Mouse (Mus musculus): Measurements from ENCODE around the gene Hspa4.

The Hspa4 gene

GRCm38 (mm10) chr11:53275358-53275757, 24.9 kb downstream of the Hspa4 start:
- H3K4me1 ChIP-seq (replicated peaks; ENCODE audit: low read depth, low read length) = peaks cover 59% of the 10 kb centered on the region
- no peaks in the 10 kb centered on the region for H3K27me3 ChIP-seq (ENCODE audit: insufficient read depth, low read length)
- no peaks in the 10 kb centered on the region for H3K9me3 ChIP-seq (ENCODE audit: low read length)
- H3K4me3 ChIP-seq (replicated peaks; ENCODE audit: low read length) = no peak overlapping the region
- H3K36me3 ChIP-seq (ENCODE audit: insufficient read depth, low read length) = peaks cover 98% of the 10 kb centered on the region
- TF ChIP-seq POU5F1 (IDR thresholded peaks at IDR 0.05; ENCODE audit: borderline replicate concordance, low read length) (no peak), NANOG (IDR thresholded peaks at IDR 0.05; ENCODE audit: borderline replicate concordance, low read length) (no peak), CTCF (conservative IDR thresholded peaks at IDR 0.05; ENCODE audit: low read length) (no peak)

DNA sequence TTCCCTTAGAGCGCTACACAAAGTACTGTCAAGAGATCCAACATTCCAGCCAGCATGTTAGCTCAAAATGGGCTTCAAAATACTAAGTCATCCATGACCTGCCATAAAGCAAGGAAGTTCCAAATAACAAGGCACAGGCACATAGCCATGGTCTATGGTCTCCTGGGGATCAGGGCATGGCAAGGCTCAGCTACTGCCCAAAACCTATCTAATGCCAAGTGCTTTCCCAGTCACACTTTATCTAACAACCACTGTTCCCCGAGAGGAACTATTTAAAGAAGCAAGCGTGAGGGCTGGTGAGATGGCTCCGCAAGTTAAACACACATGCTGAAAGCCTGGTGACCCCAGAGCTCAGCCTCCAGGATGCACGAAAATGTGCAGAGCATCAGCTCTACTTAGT, 26.9 kb downstream of the Hspa4 start:
- H3K36me3 ChIP-seq (ENCODE audit: insufficient read depth, low read length) = peaks cover 98% of the 10 kb centered on the region
- H3K27me3 ChIP-seq (ENCODE audit: insufficient read depth, low read length) = no peaks in the 10 kb centered on the region
- no peaks in the 10 kb centered on the region for H3K9me3 ChIP-seq (ENCODE audit: low read length)
- peaks cover 61% of the 10 kb centered on the region for H3K4me1 ChIP-seq (replicated peaks; ENCODE audit: low read depth, low read length)
- H3K4me3 ChIP-seq (replicated peaks; ENCODE audit: low read length) = no peak overlapping the region
- TF ChIP-seq NANOG (IDR thresholded peaks at IDR 0.05; ENCODE audit: borderline replicate concordance, low read length) = no peak
- no peak for TF ChIP-seq CTCF (conservative IDR thresholded peaks at IDR 0.05; ENCODE audit: low read length)
- no peak for TF ChIP-seq POU5F1 (IDR thresholded peaks at IDR 0.05; ENCODE audit: borderline replicate concordance, low read length)

DNA sequence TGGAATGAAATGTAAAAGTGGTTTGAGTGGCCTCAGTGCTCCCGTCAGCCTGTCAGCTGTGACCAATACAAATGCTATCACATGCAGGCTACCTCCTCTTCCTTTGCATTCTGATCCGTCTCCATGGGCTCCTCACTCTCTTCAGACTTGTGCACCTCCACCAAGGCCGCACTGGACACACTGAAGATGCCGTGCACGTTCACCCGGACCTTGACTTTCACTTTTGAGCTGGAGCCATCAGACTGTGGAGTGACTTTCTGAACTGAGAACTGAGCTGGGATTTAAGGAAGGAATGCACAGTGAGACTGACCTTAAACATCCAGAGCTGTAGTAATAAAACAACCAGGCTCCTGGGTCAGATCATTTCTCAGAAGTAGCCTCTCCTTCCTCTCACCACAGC, 30.7 kb downstream of the Hspa4 start:
- no peak overlapping the region for H3K4me3 ChIP-seq (replicated peaks; ENCODE audit: low read length)
- H3K27me3 ChIP-seq (ENCODE audit: insufficient read depth, low read length) = no peaks in the 10 kb centered on the region
- H3K9me3 ChIP-seq (ENCODE audit: low read length) = no peaks in the 10 kb centered on the region
- TF ChIP-seq POU5F1 (IDR thresholded peaks at IDR 0.05; ENCODE audit: borderline replicate concordance, low read length) = no peak
- TF ChIP-seq CTCF (conservative IDR thresholded peaks at IDR 0.05; ENCODE audit: low read length) = no peak
- no peak for TF ChIP-seq NANOG (IDR thresholded peaks at IDR 0.05; ENCODE audit: borderline replicate concordance, low read length)
- peaks cover 56% of the 10 kb centered on the region for H3K4me1 ChIP-seq (replicated peaks; ENCODE audit: low read depth, low read length)
- H3K36me3 ChIP-seq (ENCODE audit: insufficient read depth, low read length) = peaks cover 99% of the 10 kb centered on the region

- TF ChIP-seq CTCF (conservative IDR thresholded peaks at IDR 0.05; ENCODE audit: low read length) (no peak), NANOG (IDR thresholded peaks at IDR 0.05; ENCODE audit: borderline replicate concordance, low read length) (peak; percentile 80; the same call in 1 of the 2 replicates), POU5F1 (IDR thresholded peaks at IDR 0.05; ENCODE audit: borderline replicate concordance, low read length) (no peak)
- H3K36me3 ChIP-seq (ENCODE audit: insufficient read depth, low read length) = peaks cover 80% of the 10 kb centered on the region
Observed at GRCm38 (mm10) chr11:53260556-53260955, 39.7 kb downstream of the Hspa4 start.

DNA sequence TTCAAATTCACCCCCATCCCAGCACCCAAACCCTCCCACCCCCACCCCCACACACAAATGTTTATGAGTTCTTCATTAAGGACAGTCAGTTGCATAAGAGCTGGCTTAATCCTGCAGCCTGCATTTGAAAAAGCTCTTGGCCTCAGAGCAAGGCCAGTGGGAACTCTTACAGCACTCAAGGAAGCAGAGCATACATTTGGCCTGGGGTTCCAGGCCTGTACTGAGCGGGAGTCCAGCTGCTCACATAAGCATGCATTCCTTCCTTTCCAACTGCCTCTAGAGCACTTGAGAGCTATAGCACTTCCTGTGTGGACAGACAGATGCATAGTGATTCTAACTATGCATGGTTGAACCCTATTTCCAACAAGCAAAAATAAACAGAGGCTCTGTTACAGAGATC, 40.2 kb downstream of the Hspa4 start:
- Histone ChIP-seq H3K36me3 (ENCODE audit: insufficient read depth, low read length) (peaks cover 75% of the 10 kb centered on the region), H3K27me3 (ENCODE audit: insufficient read depth, low read length) (no peaks in the 10 kb centered on the region), H3K4me3 (replicated peaks; ENCODE audit: low read length) (no peak overlapping the region), H3K9me3 (ENCODE audit: low read length) (no peaks in the 10 kb centered on the region), H3K4me1 (replicated peaks; ENCODE audit: low read depth, low read length) (peaks cover 78% of the 10 kb centered on the region)
- TF ChIP-seq NANOG (IDR thresholded peaks at IDR 0.05; ENCODE audit: borderline replicate concordance, low read length) = no peak
- TF ChIP-seq CTCF (conservative IDR thresholded peaks at IDR 0.05; ENCODE audit: low read length) = no peak
- TF ChIP-seq POU5F1 (IDR thresholded peaks at IDR 0.05; ENCODE audit: borderline replicate concordance, low read length) = no peak

More at GRCm38 (mm10) chr11:53260556-53260955, 39.7 kb downstream of the Hspa4 start:
- no peaks in the 10 kb centered on the region for H3K27me3 ChIP-seq (ENCODE audit: insufficient read depth, low read length)
- H3K9me3 ChIP-seq (ENCODE audit: low read length) = no peaks in the 10 kb centered on the region
- peaks cover 80% of the 10 kb centered on the region for H3K4me1 ChIP-seq (replicated peaks; ENCODE audit: low read depth, low read length)
- no peak overlapping the region; the same call in 1 of the 2 replicates for H3K4me3 ChIP-seq (replicated peaks; ENCODE audit: low read length)

GRCm38 (mm10) chr11:53259047-53259632, 41.1 kb downstream of the Hspa4 start:
- Histone ChIP-seq H3K4me3 (replicated peaks; ENCODE audit: low read length) (no peak overlapping the region), H3K4me1 (replicated peaks; ENCODE audit: low read depth, low read length) (peaks cover 69% of the 10 kb centered on the region), H3K27me3 (ENCODE audit: insufficient read depth, low read length) (no peaks in the 10 kb centered on the region), H3K36me3 (ENCODE audit: insufficient read depth, low read length) (peaks cover 66% of the 10 kb centered on the region), H3K9me3 (ENCODE audit: low read length) (no peaks in the 10 kb centered on the region)
- TF ChIP-seq CTCF (conservative IDR thresholded peaks at IDR 0.05; ENCODE audit: low read length) (no peak), POU5F1 (IDR thresholded peaks at IDR 0.05; ENCODE audit: borderline replicate concordance, low read length) (no peak), NANOG (IDR thresholded peaks at IDR 0.05; ENCODE audit: borderline replicate concordance, low read length) (no peak)

- Histone ChIP-seq H3K9me3 (ENCODE audit: low read length) (no peaks in the 10 kb centered on the region), H3K4me3 (replicated peaks; ENCODE audit: low read length) (no peak overlapping the region), H3K36me3 (ENCODE audit: insufficient read depth, low read length) (peaks cover 45% of the 10 kb centered on the region), H3K27me3 (ENCODE audit: insufficient read depth, low read length) (no peaks in the 10 kb centered on the region), H3K4me1 (replicated peaks; ENCODE audit: low read depth, low read length) (peaks cover 60% of the 10 kb centered on the region)
- TF ChIP-seq CTCF (conservative IDR thresholded peaks at IDR 0.05; ENCODE audit: low read length) (no peak), POU5F1 (IDR thresholded peaks at IDR 0.05; ENCODE audit: borderline replicate concordance, low read length) (no peak), NANOG (IDR thresholded peaks at IDR 0.05; ENCODE audit: borderline replicate concordance, low read length) (no peak)
Observed at GRCm38 (mm10) chr11:53256914-53257313, 43.3 kb downstream of the Hspa4 start.

- H3K27me3 ChIP-seq (ENCODE audit: insufficient read depth, low read length) = no peaks in the 10 kb centered on the region
- TF ChIP-seq CTCF (conservative IDR thresholded peaks at IDR 0.05; ENCODE audit: low read length) = peak; percentile 83
- no peak for TF ChIP-seq NANOG (IDR thresholded peaks at IDR 0.05; ENCODE audit: borderline replicate concordance, low read length)
- no peak for TF ChIP-seq POU5F1 (IDR thresholded peaks at IDR 0.05; ENCODE audit: borderline replicate concordance, low read length)
- no peak overlapping the region for H3K4me3 ChIP-seq (replicated peaks; ENCODE audit: low read length)
- H3K36me3 ChIP-seq (ENCODE audit: insufficient read depth, low read length) = peaks cover 25% of the 10 kb centered on the region
- H3K9me3 ChIP-seq (ENCODE audit: low read length) = no peaks in the 10 kb centered on the region
- H3K4me1 ChIP-seq (replicated peaks; ENCODE audit: low read depth, low read length) = peaks cover 51% of the 10 kb centered on the region
Observed at GRCm38 (mm10) chr11:53254926-53255325, 45.3 kb downstream of the Hspa4 start.

GRCm38 (mm10) chr11:53254428-53254827, 45.8 kb downstream of the Hspa4 start:
- peaks cover 25% of the 10 kb centered on the region for H3K36me3 ChIP-seq (ENCODE audit: insufficient read depth, low read length)
- H3K27me3 ChIP-seq (ENCODE audit: insufficient read depth, low read length) = no peaks in the 10 kb centered on the region
- H3K4me3 ChIP-seq (replicated peaks; ENCODE audit: low read length) = no peak overlapping the region
- H3K4me1 ChIP-seq (replicated peaks; ENCODE audit: low read depth, low read length) = peaks cover 52% of the 10 kb centered on the region
- TF ChIP-seq POU5F1 (IDR thresholded peaks at IDR 0.05; ENCODE audit: borderline replicate concordance, low read length) (no peak), CTCF (conservative IDR thresholded peaks at IDR 0.05; ENCODE audit: low read length) (peak; percentile 51), NANOG (IDR thresholded peaks at IDR 0.05; ENCODE audit: borderline replicate concordance, low read length) (no peak)
- H3K9me3 ChIP-seq (ENCODE audit: low read length) = no peaks in the 10 kb centered on the region

Measured in E14TG2a.4 (cell line).